ENCODE assay signal across 24 mouse cellular contexts in the genomic region with DNA sequence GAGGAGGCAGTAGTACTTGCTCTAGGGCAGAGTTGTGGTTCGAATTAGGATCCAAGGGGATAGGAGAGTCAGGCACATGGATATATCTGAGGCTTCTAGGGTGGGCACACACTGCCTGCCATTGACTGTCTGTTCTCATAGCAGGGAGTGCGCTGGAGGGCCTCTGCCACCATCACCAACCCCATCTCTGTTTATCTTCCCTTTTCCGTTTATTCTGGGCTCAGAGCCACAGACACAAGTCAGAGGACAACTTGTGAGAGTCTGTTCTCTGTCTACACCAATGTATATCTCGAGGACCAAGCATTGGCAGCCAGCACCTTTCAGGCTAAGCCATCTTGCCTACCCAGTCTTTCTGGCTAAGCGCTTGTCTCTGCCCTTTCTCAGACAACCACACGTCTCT. TPM values are rescaled to one million over a fixed set of nuclear protein-coding genes. Genes with fewer than 3 reads are reported as not detected.
DNase-seq lines count a peak whose midpoint lies in the region; ATAC-seq lines count a peak whose summit lies in the region.
"Had no signal": no experiment of that assay in that cellular context is flagged by ENCODE, and none has a peak within 500 bp of the region (broad histone marks: within the 10 kb centered on the region; RNA-seq: fewer than 3 reads in every experiment).

No protein-coding gene starts in this region.

- peaks cover 19% of the 10 kb centered on the region for H3K4me1 ChIP-seq in hindbrain, embryonic 13.5 days (replicated peaks)
- peaks cover 6% of the 10 kb centered on the region for H3K4me1 ChIP-seq in hindbrain, embryonic 16.5 days (ENCODE audit: control insufficient read depth, insufficient read depth, low read depth, low read length)
- peaks cover 16% of the 10 kb centered on the region for H3K4me1 ChIP-seq in lung, embryonic 16.5 days (replicated peaks; ENCODE audit: control insufficient read depth, insufficient read depth, low read length)
- H3K4me1 ChIP-seq: neural tube, embryonic 12.5 days had no signal

- H3K4me3 ChIP-seq in hindbrain, embryonic 13.5 days, result no peak overlapping the region
- no peak overlapping the region for H3K4me3 ChIP-seq in hindbrain, embryonic 16.5 days (ENCODE audit: low read length)
- H3K4me3 ChIP-seq in lung, embryonic 16.5 days (ENCODE audit: low read length), result no peak overlapping the region
- H3K4me3 ChIP-seq: embryonic facial prominence, embryonic 13.5 days; erythroblast, embryonic 14.5 days; forebrain, embryonic 12.5 days; heart, adult 2 months; heart, embryonic 15.5 days; hindbrain, embryonic 10.5 days; neural tube, embryonic 12.5 days had no signal

- H3K36me3 ChIP-seq in hindbrain, embryonic 13.5 days, result peaks cover 73% of the 10 kb centered on the region
- peaks cover 40% of the 10 kb centered on the region for H3K36me3 ChIP-seq in hindbrain, embryonic 16.5 days (ENCODE audit: control insufficient read depth, insufficient read depth, low read length)
- peaks cover 23% of the 10 kb centered on the region for H3K36me3 ChIP-seq in lung, embryonic 16.5 days (ENCODE audit: control insufficient read depth, insufficient read depth, low read length)

- 93% methylated on average over 6 of the region's 6 CpGs for WGBS in hindbrain, embryonic 13.5 days
- 85% methylated on average over 6 of the region's 6 CpGs for WGBS in hindbrain, embryonic 16.5 days
- 58% methylated on average over 6 of the region's 6 CpGs for WGBS in lung, embryonic 16.5 days

- no peak overlapping the region for H3K27ac ChIP-seq in hindbrain, embryonic 13.5 days
- H3K27ac ChIP-seq in hindbrain, embryonic 16.5 days (ENCODE audit: low read depth, low read length), result no peak overlapping the region
- H3K27ac ChIP-seq in lung, embryonic 16.5 days (ENCODE audit: low read length), result peak overlapping the region; percentile 42; the same call in 1 of the 2 replicates
- H3K27ac ChIP-seq: embryonic facial prominence, embryonic 13.5 days; heart, adult 2 months; heart, embryonic 15.5 days; hindbrain, embryonic 10.5 days; liver, embryonic 14.5 days; neural tube, embryonic 12.5 days had no signal

- ATAC-seq in hindbrain, embryonic 13.5 days (ENCODE audit: low FRiP score), result no peak
- ATAC-seq in hindbrain, embryonic 16.5 days, result no peak
- ATAC-seq in common myeloid progenitor, adult 5-6 weeks (replicated peaks; ENCODE audit: low read depth, poor library complexity, severe bottlenecking), result peak; percentile 53
- ATAC-seq in lung, embryonic 16.5 days (ENCODE audit: low read depth), result peak; percentile 63
- ATAC-seq: intestine, postnatal 0 days had no signal

- no peaks in the 10 kb centered on the region for H3K27me3 ChIP-seq in hindbrain, embryonic 13.5 days
- H3K27me3 ChIP-seq in hindbrain, embryonic 16.5 days (replicated peaks; ENCODE audit: control insufficient read depth, insufficient read depth, low read length), result no peaks in the 10 kb centered on the region
- H3K27me3 ChIP-seq in lung, embryonic 16.5 days (ENCODE audit: control insufficient read depth, insufficient read depth, low read depth, low read length), result no peaks in the 10 kb centered on the region
- H3K27me3 ChIP-seq: embryonic facial prominence, embryonic 13.5 days; forebrain, embryonic 12.5 days; heart, embryonic 15.5 days; neural tube, embryonic 12.5 days had no signal

- H3K4me2 ChIP-seq in hindbrain, embryonic 13.5 days, result no peak overlapping the region
- H3K4me2 ChIP-seq in hindbrain, embryonic 16.5 days (ENCODE audit: low read length), result no peak overlapping the region
- H3K4me2 ChIP-seq in lung, embryonic 16.5 days (ENCODE audit: low read depth, low read length), result no peak overlapping the region
- H3K4me2 ChIP-seq: embryonic facial prominence, embryonic 13.5 days; forebrain, embryonic 12.5 days; heart, embryonic 15.5 days; neural tube, embryonic 12.5 days had no signal

- no peaks in the 10 kb centered on the region for H3K9me3 ChIP-seq in hindbrain, embryonic 13.5 days
- H3K9me3 ChIP-seq in hindbrain, embryonic 16.5 days (ENCODE audit: control insufficient read depth, low read length), result no peaks in the 10 kb centered on the region
- H3K9me3 ChIP-seq in lung, embryonic 16.5 days (ENCODE audit: control insufficient read depth, low read length), result no peaks in the 10 kb centered on the region
- H3K9me3 ChIP-seq: embryonic facial prominence, embryonic 13.5 days; forebrain, embryonic 12.5 days; heart, embryonic 15.5 days; hindbrain, embryonic 10.5 days; megakaryocyte, embryonic 14.5 days; neural tube, embryonic 12.5 days had no signal

- H3K9ac ChIP-seq in hindbrain, embryonic 13.5 days, result 0 out of 2 replicates have a peak overlapping the region, but pooled peaks have one; percentile 5
- H3K9ac ChIP-seq in hindbrain, embryonic 16.5 days (ENCODE audit: low read depth, low read length), result no peak overlapping the region
- no peak overlapping the region for H3K9ac ChIP-seq in lung, embryonic 16.5 days (ENCODE audit: low read length)
- H3K9ac ChIP-seq: embryonic facial prominence, embryonic 13.5 days; forebrain, embryonic 12.5 days; heart, embryonic 15.5 days; liver, embryonic 14.5 days; neural tube, embryonic 12.5 days had no signal

- peak; percentile 19 to 42 for DNase-seq in lung, postnatal 4 days
- DNase-seq in left cerebral cortex, adult 9 months (ENCODE audit: low spot score in 2 of 2), result no peak
- DNase-seq in kidney, postnatal 4 days, result no peak
- no peak for DNase-seq in cerebellum, postnatal 36 days
- DNase-seq: adrenal gland, postnatal 10 days; gastrocnemius, postnatal 14 days; heart, adult 2 months; kidney, postnatal 25 days; midbrain, embryonic 14.5 days; retina, postnatal 1 day; thymus, postnatal 14 days had no signal

RNA-seq across cellular contexts. Expression of gene 2410131K14Rik, which starts 14.6 kb away (rescaled TPM):
- polyA plus RNA-seq in hindbrain, embryonic 13.5 days (2015; fragmentation: Nextera tagmentation; extraction: Ambion mirVana), result 14.5 and 15.5 TPM in 2 replicates
- polyA plus RNA-seq in hindbrain, embryonic 16.5 days (2015; fragmentation: Nextera tagmentation; extraction: Ambion mirVana), result 18.0 and 18.1 TPM in 2 replicates
- total RNA-seq in common myeloid progenitor, adult 5-6 weeks (2017), result 1.8 and 1.9 TPM in 2 replicates
- 6.9 and 7.2 TPM in 2 replicates for polyA plus RNA-seq in lung, embryonic 16.5 days (2015; fragmentation: Nextera tagmentation; extraction: Ambion mirVana)
- polyA plus RNA-seq: erythroblast, embryonic 14.5 days had no signal

RNA-seq across cellular contexts. Expression of gene Rnft2, which starts 14.7 kb away (rescaled TPM):
- polyA plus RNA-seq in hindbrain, embryonic 13.5 days (2015; fragmentation: Nextera tagmentation; extraction: Ambion mirVana), result 9.8 and 12.2 TPM in 2 replicates
- polyA plus RNA-seq in hindbrain, embryonic 16.5 days (2015; fragmentation: Nextera tagmentation; extraction: Ambion mirVana), result 9.2 and 10.8 TPM in 2 replicates
- 0.05 TPM in 1 of 2 replicates, not detected in the other for total RNA-seq in common myeloid progenitor, adult 5-6 weeks (2017)
- polyA plus RNA-seq in lung, embryonic 16.5 days (2015; fragmentation: Nextera tagmentation; extraction: Ambion mirVana), result 1.8 and 2.1 TPM in 2 replicates
- polyA plus RNA-seq: erythroblast, embryonic 14.5 days had no signal

Comparison
In these comparisons a context has a peak if more than half of its experiments do, and no peak if none do; other contexts are left out.
1. ATAC-seq: peak in common myeloid progenitor, adult 5-6 weeks (single experiment) and lung, embryonic 16.5 days (single experiment); none in hindbrain, embryonic 13.5 days (single experiment) and hindbrain, embryonic 16.5 days (single experiment).
2. DNase-seq: peak in lung, postnatal 4 days (2 of 2); none in left cerebral cortex, adult 9 months (0 of 2), kidney, postnatal 4 days (0 of 2) and cerebellum, postnatal 36 days (0 of 2).